Mouse (Mus musculus) heart, postnatal 36 days (tissue): ENCODE data around the gene Syt9. TPM values are rescaled to one million over a fixed set of nuclear protein-coding genes. Genes with fewer than 3 reads are reported as not detected.

ENCODE experiments used
- total RNA-seq, 2 experiments: library from RNA; stranded (reverse); gene quantifications; 2 replicates each; pipeline ENCODE4 v1.2.3; 2021

Syt9 gene
- total RNA-seq, 2 experiments from 2014 or later, result not detected

Other genes with a start within 250 kb of the Syt9 start
- gene Olfr715, start 239.6 kb upstream of the Syt9 start, total RNA-seq, result not detected
- not detected for gene Olfr716, start 232.4 kb upstream of the Syt9 start, total RNA-seq
- not detected for gene Nlrp14, start 203.7 kb upstream of the Syt9 start, total RNA-seq
- gene Rbmxl2, start 161.3 kb upstream of the Syt9 start, total RNA-seq, result not detected
- gene Olfml1, start 196.7 kb downstream of the Syt9 start, total RNA-seq, result 1 to 10 TPM; 5.1 to 6.2 TPM
- gene Ppfibp2, start 224.5 kb downstream of the Syt9 start, total RNA-seq, result 10 to 100 TPM; 23.2 to 24.6 TPM